ENCODE assay signal across 8 mouse cellular contexts in the genomic region with DNA sequence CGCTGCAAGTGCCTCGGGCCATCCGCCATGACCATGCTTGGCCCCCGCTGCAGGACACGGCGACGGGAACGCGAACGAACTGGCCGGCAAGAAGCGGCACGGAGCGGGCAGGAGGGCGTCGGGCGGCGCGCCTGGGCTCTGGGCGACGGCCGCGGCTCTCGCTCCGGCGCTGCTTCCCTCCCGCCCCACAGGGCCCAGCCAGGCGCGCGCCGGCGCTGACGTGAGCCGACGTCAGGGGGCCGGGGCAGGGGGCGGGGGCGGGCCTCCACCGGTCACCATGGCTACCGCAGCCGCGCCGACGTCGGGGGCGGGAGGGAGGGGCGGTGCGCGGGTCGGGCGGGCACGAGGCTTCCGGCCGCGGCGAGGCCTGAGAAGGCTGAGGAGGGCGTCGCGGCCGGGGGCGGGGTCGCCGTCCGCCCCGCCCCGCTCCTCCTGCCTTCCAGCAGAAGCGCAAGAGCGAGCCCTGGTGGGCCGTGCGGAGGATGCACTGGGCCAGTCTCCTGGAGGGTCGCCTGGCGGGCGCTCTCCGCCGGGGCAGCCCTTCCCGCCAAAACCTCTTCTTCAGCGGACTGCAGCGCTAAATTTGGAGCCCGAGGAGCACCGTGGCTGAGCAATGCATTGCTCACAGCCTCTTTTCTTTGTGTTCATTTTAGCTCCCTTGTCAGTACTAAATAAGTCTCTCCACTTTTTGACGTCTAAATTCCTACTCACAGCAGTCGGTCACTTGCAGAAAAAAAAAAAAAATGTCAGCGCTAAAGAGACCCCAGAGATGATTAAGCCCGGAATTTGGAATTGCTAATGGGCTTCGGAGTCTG. TPM values are rescaled to one million over a fixed set of nuclear protein-coding genes. Genes with fewer than 3 reads are reported as not detected.
DNase-seq lines count a peak whose midpoint lies in the region; ATAC-seq and TF ChIP-seq lines count a peak whose summit lies in the region.

A gene (minus strand): TSS at position 233 of the 815 bp plus-strand sequence.

- H3K36me3 ChIP-seq in E14TG2a.4 (ENCODE audit: insufficient read depth, low read length), result no peaks in the 10 kb centered on the region
- no peaks in the 10 kb centered on the region for H3K36me3 ChIP-seq in forebrain, embryonic 13.5 days (ENCODE audit: poor library complexity, severe bottlenecking)
- no peaks in the 10 kb centered on the region for H3K36me3 ChIP-seq in neural tube, embryonic 15.5 days

- under 1% methylated on average over 48 of the region's 85 CpGs for WGBS in forebrain, embryonic 13.5 days
- under 1% methylated on average over 84 of the region's 85 CpGs for WGBS in neural tube, embryonic 15.5 days

- peak within 1 kb of the TSS; percentile 78 for H3K27ac ChIP-seq in forebrain, embryonic 13.5 days
- H3K27ac ChIP-seq in neural tube, embryonic 15.5 days (replicated peaks), result peak within 1 kb of the TSS; percentile 91

- intact Hi-C loops in heart, postnatal 10 days (cut with DNase I), result loop anchor here (1.0 to 2.0 kb wide), 3 partner anchors 144 to 208 kb away; no protein-coding TSS in a partner anchor

- H3K9me3 ChIP-seq in E14TG2a.4 (ENCODE audit: low read length), result no peaks in the 10 kb centered on the region
- no peaks in the 10 kb centered on the region for H3K9me3 ChIP-seq in forebrain, embryonic 13.5 days (replicated peaks)
- no peaks in the 10 kb centered on the region for H3K9me3 ChIP-seq in neural tube, embryonic 15.5 days (replicated peaks)

- peak within 1 kb of the TSS; percentile 89 for H3K9ac ChIP-seq in forebrain, embryonic 13.5 days
- peak within 1 kb of the TSS; percentile 82 for H3K9ac ChIP-seq in neural tube, embryonic 15.5 days (replicated peaks)

- H3K4me1 ChIP-seq in E14TG2a.4 (replicated peaks; ENCODE audit: low read depth, low read length), result peaks cover 14% of the 10 kb centered on the region
- H3K4me1 ChIP-seq in forebrain, embryonic 13.5 days, result peaks cover 17% of the 10 kb centered on the region
- H3K4me1 ChIP-seq in neural tube, embryonic 15.5 days, result peaks cover 18% of the 10 kb centered on the region

- peak; percentile 15; the same call in 1 of the 2 replicates for TF ChIP-seq CTCF in E14TG2a.4 (conservative IDR thresholded peaks at IDR 0.05; ENCODE audit: low read length)

- peak; percentile 89 for DNase-seq in c-Kit-positive CD71-positive TER-119-positive erythroid progenitor cells, embryonic 14.5 days (ENCODE audit: low spot score)
- DNase-seq in heart, postnatal 10 days, result peak; percentile 92
- DNase-seq in layer of hippocampus, adult 11-12 months (ENCODE audit: low spot score), result peak; percentile 87
- peak; percentile 88 to 90 for DNase-seq in lung, adult 18-20 months
- peak; percentile 92 for DNase-seq in testis, postnatal 14 days (ENCODE audit: low spot score)

- peaks cover 16% of the 10 kb centered on the region for H3K27me3 ChIP-seq in E14TG2a.4 (ENCODE audit: insufficient read depth, low read length)
- H3K27me3 ChIP-seq in forebrain, embryonic 13.5 days, result 0 out of 2 replicates have a peak, but pooled peaks cover 3% of the 10 kb centered on the region
- H3K27me3 ChIP-seq in neural tube, embryonic 15.5 days (replicated peaks), result no peaks in the 10 kb centered on the region

- H3K4me2 ChIP-seq in forebrain, embryonic 13.5 days, result peak within 1 kb of the TSS; percentile 86
- H3K4me2 ChIP-seq in neural tube, embryonic 15.5 days, result peak within 1 kb of the TSS; percentile 69

- H3K4me3 ChIP-seq in E14TG2a.4 (replicated peaks; ENCODE audit: low read length), result peak within 1 kb of the TSS; percentile 95
- peak within 1 kb of the TSS; percentile 85 for H3K4me3 ChIP-seq in forebrain, embryonic 13.5 days
- peak within 1 kb of the TSS; percentile 87 for H3K4me3 ChIP-seq in neural tube, embryonic 15.5 days (replicated peaks)

- ATAC-seq in forebrain, embryonic 13.5 days, result peak; percentile 97
- ATAC-seq in neural tube, embryonic 15.5 days (ENCODE audit: low FRiP score), result peak; percentile 98

RNA-seq across cellular contexts. Expression of the gene that starts here (rescaled TPM):
- polyA plus RNA-seq in forebrain, embryonic 13.5 days (2015; fragmentation: Nextera tagmentation; extraction: Ambion mirVana), result 14.4 and 15.1 TPM in 2 replicates
- 10 to 100 TPM; 25.6 to 37.5 TPM for total RNA-seq in heart, postnatal 10 days (2021)
- 14.9 and 19.4 TPM in 2 replicates for polyA plus RNA-seq in neural tube, embryonic 15.5 days (2015; fragmentation: Nextera tagmentation; extraction: Ambion mirVana)

Comparison
In these comparisons a context has a peak if more than half of its experiments do, and no peak if none do; other contexts are left out.
1. Peak in every context shown above with its lines: DNase-seq, ATAC-seq, H3K4me3 ChIP-seq and H3K27ac ChIP-seq.